In genomic region chr11:94259814-94260213, GRCm38 (mm10) we compare ENCODE assay signal across 26 mouse cellular contexts. TPM values are rescaled to one million over a fixed set of nuclear protein-coding genes. Genes with fewer than 3 reads are reported as not detected.
A peak's percentile ranks its signal among the peaks of the same experiment; 100 is the strongest.
DNase-seq lines count a peak whose midpoint lies in the region; ATAC-seq lines count a peak whose summit lies in the region.
"Had no signal": no experiment of that assay in that cellular context is flagged by ENCODE, and none has a peak within 500 bp of the region (broad histone marks: within the 10 kb centered on the region; RNA-seq: fewer than 3 reads in every experiment).

No protein-coding gene starts in this region.

- H3K4me1 ChIP-seq in liver, embryonic 13.5 days (replicated peaks) = peaks cover 42% of the 10 kb centered on the region

- DNase-seq in thymus, postnatal 14 days = peak; percentile 34
- DNase-seq in thymus, postnatal 36 days = no peak
- DNase-seq in T-cell, adult 2 months (ENCODE audit: low spot score) = peak; percentile 31
- DNase-seq in liver, embryonic 13.5 days = no peak
- no peak for DNase-seq in heart, adult 8-10 months (ENCODE audit: low spot score)
- DNase-seq in heart, postnatal 36 days = no peak
- no peak for DNase-seq in left cerebral cortex, postnatal 10 days (ENCODE audit: extremely low spot score in 1 of 2, low spot score in 2 of 2)
- DNase-seq: adrenal gland, postnatal 36 days; cerebellum, adult 9-11 months; embryo, embryonic 11 days; gastrocnemius, postnatal 14 days; kidney, adult 2 months; kidney, postnatal 14 days; right cerebral cortex, postnatal 25 days had no signal

- H3K9me3 ChIP-seq in liver, embryonic 13.5 days (replicated peaks) = 0 out of 2 replicates have a peak, but pooled peaks cover 5% of the 10 kb centered on the region
- H3K9me3 ChIP-seq: embryonic facial prominence, embryonic 15.5 days; heart, embryonic 10.5 days; midbrain, embryonic 10.5 days; neural tube, embryonic 13.5 days had no signal

- no peak overlapping the region for H3K4me3 ChIP-seq in liver, embryonic 13.5 days (replicated peaks)
- H3K4me3 ChIP-seq: embryonic facial prominence, embryonic 15.5 days; heart, embryonic 10.5 days; midbrain, embryonic 10.5 days; neural tube, embryonic 13.5 days had no signal

- H3K4me2 ChIP-seq in liver, embryonic 13.5 days = no peak overlapping the region
- H3K4me2 ChIP-seq: embryonic facial prominence, embryonic 15.5 days; neural tube, embryonic 13.5 days had no signal

- no peak for ATAC-seq in liver, embryonic 13.5 days (ENCODE audit: low read depth)
- ATAC-seq: hindbrain, postnatal 0 days; lung, postnatal 0 days had no signal

- H3K9ac ChIP-seq in liver, embryonic 13.5 days = no peak overlapping the region
- H3K9ac ChIP-seq: embryonic facial prominence, embryonic 15.5 days; neural tube, embryonic 13.5 days had no signal

- intact Hi-C loops in heart, postnatal 36 days (cut with DNase I) = no loop called here
- intact Hi-C loops in left cerebral cortex, postnatal 10 days (cut with DNase I) = no loop called here

- H3K36me3 ChIP-seq in liver, embryonic 13.5 days = no peaks in the 10 kb centered on the region
- H3K36me3 ChIP-seq: embryonic facial prominence, embryonic 15.5 days; heart, embryonic 10.5 days; midbrain, embryonic 10.5 days; neural tube, embryonic 13.5 days had no signal

- 47% methylated on average over 4 of the region's 4 CpGs for WGBS in liver, embryonic 13.5 days (ENCODE audit: insufficient replicate concordance)

- peaks cover 10% of the 10 kb centered on the region for H3K27me3 ChIP-seq in liver, embryonic 13.5 days
- H3K27me3 ChIP-seq: embryonic facial prominence, embryonic 15.5 days; neural tube, embryonic 13.5 days had no signal

- H3K27ac ChIP-seq in liver, embryonic 13.5 days = peak overlapping the region; percentile 92
- H3K27ac ChIP-seq: embryonic facial prominence, embryonic 15.5 days; heart, embryonic 10.5 days; hindbrain, postnatal 0 days; midbrain, embryonic 10.5 days; neural tube, embryonic 13.5 days had no signal

RNA-seq across cellular contexts. Expression of gene Wfikkn2, which starts 14.0 kb away (rescaled TPM):
- 0.22 and 0.23 TPM in 2 replicates for polyA plus RNA-seq in liver, embryonic 13.5 days (2015; fragmentation: Nextera tagmentation; extraction: Ambion mirVana)
- total RNA-seq in heart, adult 8-10 months (2022) = 1 to 10 TPM; 6.8 to 8.1 (median 7.5) TPM
- total RNA-seq in heart, postnatal 36 days (2021) = 1 to 10 TPM; 4.0 to 4.2 TPM
- 1 to 10 TPM; 1.0 to 1.3 TPM for total RNA-seq in left cerebral cortex, postnatal 10 days (2021)

RNA-seq across cellular contexts. Expression of gene Gm21885, which starts 21.9 kb away (rescaled TPM):
- not detected in 2 replicates for polyA plus RNA-seq in liver, embryonic 13.5 days (2015; fragmentation: Nextera tagmentation; extraction: Ambion mirVana)
- total RNA-seq in heart, adult 8-10 months (2022) = under 1 TPM in 1 of 4 experiments, not detected in 3; 0.40 TPM
- total RNA-seq in heart, postnatal 36 days (2021) = under 1 TPM in 1 of 2 experiments, not detected in 1; 0.42 TPM
- total RNA-seq in left cerebral cortex, postnatal 10 days (2021) = not detected
- total RNA-seq: adrenal gland, postnatal 36 days; gastrocnemius, postnatal 14 days; heart, postnatal 25 days; hindbrain, postnatal 0 days; layer of hippocampus, postnatal 25 days; left cerebral cortex, postnatal 36 days; liver, adult 2 months had no signal
- polyA plus RNA-seq: embryonic facial prominence, embryonic 15.5 days; frontal cortex, adult 2 months; hindbrain, postnatal 0 days; kidney, adult 2 months; lung, postnatal 0 days; midbrain, embryonic 10.5 days; urinary bladder, adult 2 months had no signal

RNA-seq across cellular contexts. Expression of gene Tob1, which starts 48.6 kb away (rescaled TPM):
- 9.5 and 12.4 TPM in 2 replicates for polyA plus RNA-seq in liver, embryonic 13.5 days (2015; fragmentation: Nextera tagmentation; extraction: Ambion mirVana)
- total RNA-seq in heart, adult 8-10 months (2022) = 10 to 100 TPM; 51.3 to 58.4 (median 53.2) TPM
- 10 to 100 TPM; 53.0 to 55.2 TPM for total RNA-seq in heart, postnatal 36 days (2021)
- 10 to 100 TPM; 29.9 to 30.9 TPM for total RNA-seq in left cerebral cortex, postnatal 10 days (2021)

Comparison
In these comparisons a context has a peak if more than half of its experiments do, and no peak if none do; other contexts are left out.
1. DNase-seq: peak in thymus, postnatal 14 days (single experiment) and T-cell, adult 2 months (single experiment); none in thymus, postnatal 36 days (0 of 2), liver, embryonic 13.5 days (single experiment), heart, adult 8-10 months (single experiment), heart, postnatal 36 days (0 of 2) and left cerebral cortex, postnatal 10 days (0 of 2).